Mouse (Mus musculus) cerebral cortex, adult 2 months (tissue): ENCODE measurements around the gene Mybphl.

Experiments used
- WGBS: fragments of 180-500 bp; shearing (Covaris S2); methylation state at CpG from one replicate; pipeline ENCODE4 v1.1.7; 2018; 5-methylcytosine and 5-hydroxymethylcytosine counted together

Mybphl gene

GRCm38 (mm10) chr3:108372274-108372673 is 7.6 kb downstream of the Mybphl start:
- WGBS: 49% methylated on average over 3 of the region's 3 CpGs

GRCm38 (mm10) chr3:108372691-108373090 is 8.0 kb downstream of the Mybphl start:
- 82% methylated on average over 3 of the region's 3 CpGs for WGBS

- WGBS: 56% methylated on average over 7 of the region's 7 CpGs
Observed at GRCm38 (mm10) chr3:108378875-108379663, 14.4 kb downstream of the Mybphl start.

GRCm38 (mm10) chr3:108380695-108381094 is 16.0 kb downstream of the Mybphl start:
- WGBS: 75% methylated on average over 6 of the region's 6 CpGs

- 66% methylated on average over 14 of the region's 14 CpGs for WGBS
Observed at GRCm38 (mm10) chr3:108381945-108382875, 17.5 kb downstream of the Mybphl start.

- WGBS: 3% methylated on average over 44 of the region's 44 CpGs
Observed at GRCm38 (mm10) chr3:108383485-108384354, 19.0 kb downstream of the Mybphl start, which contains the start of gene Psrc1. Gene Psrc1 (plus strand): TSS chr3:108383839.

- WGBS: 37% methylated on average over 2 of the region's 2 CpGs
Observed at GRCm38 (mm10) chr3:108384425-108384824, 19.7 kb downstream of the Mybphl start.

GRCm38 (mm10) chr3:108386186-108386585 is 21.5 kb downstream of the Mybphl start:
- WGBS: 61% methylated on average over 10 of the region's 10 CpGs

GRCm38 (mm10) chr3:108389111-108389545 is 24.4 kb downstream of the Mybphl start:
- WGBS: 0% methylated on average over 5 of the region's 5 CpGs

- 38% methylated on average over 10 of the region's 10 CpGs for WGBS
Observed at GRCm38 (mm10) chr3:108392299-108392698, 27.6 kb downstream of the Mybphl start.

GRCm38 (mm10) chr3:108392793-108393192 is 28.1 kb downstream of the Mybphl start:
- 66% methylated on average over 15 of the region's 15 CpGs for WGBS

GRCm38 (mm10) chr3:108398281-108398680 is 33.6 kb downstream of the Mybphl start:
- WGBS: 88% methylated on average over 9 of the region's 9 CpGs

- 86% methylated on average over 5 of the region's 5 CpGs for WGBS
Observed at GRCm38 (mm10) chr3:108400442-108400841, 35.7 kb downstream of the Mybphl start.

GRCm38 (mm10) chr3:108401692-108402527 is 37.2 kb downstream of the Mybphl start:
- 32% methylated on average over 22 of the region's 22 CpGs for WGBS

- 68% methylated on average over 15 of the region's 15 CpGs for WGBS
Observed at GRCm38 (mm10) chr3:108402528-108402920, 37.8 kb downstream of the Mybphl start.

- WGBS: 31% methylated on average over 14 of the region's 14 CpGs
Observed at GRCm38 (mm10) chr3:108405536-108406305, 41.0 kb downstream of the Mybphl start.

GRCm38 (mm10) chr3:108406306-108406885 is 41.7 kb downstream of the Mybphl start:
- WGBS: 62% methylated on average over 24 of the region's 24 CpGs

GRCm38 (mm10) chr3:108408517-108409008 is 43.9 kb downstream of the Mybphl start:
- 55% methylated on average over 8 of the region's 8 CpGs for WGBS
